Mouse (Mus musculus) layer of hippocampus, adult 8-10 months (tissue): Measurements from ENCODE around the gene Usp54. TPM values are rescaled to one million over a fixed set of nuclear protein-coding genes. Genes with fewer than 3 reads are reported as not detected.

Source experiments
- DNase-seq, 2 experiments: peaks; one replicate each; pipeline ENCODE4 v3.0.0; 2022; ENCODE audit warnings: low spot score in 2 of 2
- microRNA-seq, 2 experiments: library from miRNA; unstranded; fragments of <30 nt; microRNA quantifications; one replicate each; pipeline ENCODE4 v1.2.0; 2022
- total RNA-seq, 4 experiments: library from RNA; stranded (reverse); gene quantifications; 2 replicates each; pipeline ENCODE4 v1.2.4; 2022

Usp54 gene
- total RNA-seq, 4 experiments from 2014 or later: 53.4 to 67.8 (median 59.7) TPM

- no peak for DNase-seq
These were observed 120.7 kb downstream of the Usp54 start for GRCm38 (mm10) chr14:20520179-20520578.

DNA sequence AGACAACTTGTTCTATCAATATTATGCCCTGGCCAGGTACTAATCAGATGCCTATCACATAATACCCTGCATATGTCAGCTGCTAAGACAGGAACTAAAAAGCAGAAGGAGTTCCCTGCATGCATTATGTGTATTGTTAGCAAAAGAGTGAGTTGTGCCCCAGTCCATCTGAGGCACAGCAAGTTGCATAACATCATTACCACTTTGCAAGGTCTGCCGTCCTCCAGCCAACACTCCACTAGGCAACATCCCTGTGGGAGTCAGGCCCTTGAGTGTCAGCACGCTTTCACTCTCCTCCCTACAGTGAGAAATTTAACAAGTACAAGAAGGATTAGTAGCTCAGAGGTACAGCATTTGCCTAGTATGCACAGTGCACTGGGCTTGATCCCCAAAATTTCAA is 132.4 kb downstream of the Usp54 start:
- no peak for DNase-seq

DNA sequence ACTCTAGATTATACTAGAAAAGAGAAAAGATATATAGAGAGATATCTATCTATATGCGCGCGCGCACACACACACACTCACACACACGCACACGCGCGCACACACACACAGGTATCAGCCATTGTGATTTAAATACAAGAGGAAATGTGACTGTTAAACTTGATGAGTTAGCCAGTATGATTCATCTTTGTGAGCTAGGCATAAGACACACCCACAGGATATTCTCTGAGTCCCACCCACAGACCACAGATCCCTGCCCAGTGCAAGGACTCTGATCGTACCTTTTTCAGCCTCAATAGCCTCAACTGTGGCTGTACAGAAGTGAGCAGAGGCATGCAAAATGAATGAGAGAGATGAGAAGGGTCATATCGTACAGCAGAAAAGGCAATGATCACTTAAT is 137.9 kb downstream of the Usp54 start:
- no peak for DNase-seq

- no peak for DNase-seq
These were observed 140.9 kb downstream of the Usp54 start for GRCm38 (mm10) chr14:20499982-20500381.

Small RNAs within 50 kb of the gene (microRNA-seq; reads per million reads assigned to microRNA genes)
- 0.25 to 0.96 reads per million in 2 experiments for gene Mir6946

Other genes starting within 250 kb of the Usp54 start
- 10 to 100 TPM; 30.8 to 41.2 (median 35.5) TPM for gene Mrps16, start 247.4 kb downstream of the Usp54 start, total RNA-seq
- gene Cfap70, start 188.8 kb downstream of the Usp54 start, total RNA-seq: 1 to 10 TPM in 3 of 4 experiments, under 1 TPM in 1; 0.93 to 2.9 (median 2.3) TPM
- 10 to 100 TPM; 84.3 to 86.7 (median 85.4) TPM for gene Anxa7, start 160.9 kb downstream of the Usp54 start, total RNA-seq
- gene Mss51, start 144.2 kb downstream of the Usp54 start, total RNA-seq: 1 to 10 TPM in 1 of 4 experiments, under 1 TPM in 3; 0.71 to 1.3 (median 0.96) TPM
- gene Ppp3cb, start 94.5 kb downstream of the Usp54 start, total RNA-seq: 100 to 1,000 TPM; 256 to 309 (median 290) TPM
- 1 to 10 TPM in 2 of 4 experiments, not detected in 2; 1.0 to 1.1 TPM for gene Myoz1, start 15.5 kb upstream of the Usp54 start, total RNA-seq
- under 1 TPM; 0.19 to 0.54 (median 0.27) TPM for gene Synpo2l, start 27.3 kb upstream of the Usp54 start, total RNA-seq
- 100 to 1,000 TPM; 107 to 130 (median 112) TPM for gene Sec24c, start 33.2 kb upstream of the Usp54 start, total RNA-seq
- gene Fut11, start 53.9 kb upstream of the Usp54 start, total RNA-seq: 10 to 100 TPM; 14.6 to 15.8 (median 15.0) TPM
- 10 to 100 TPM; 47.7 to 53.5 (median 51.3) TPM for gene Chchd1, start 61.9 kb upstream of the Usp54 start, total RNA-seq
- 100 to 1,000 TPM; 170 to 210 (median 191) TPM for gene Zswim8, start 66.5 kb upstream of the Usp54 start, total RNA-seq
- gene Ndst2, start 93.5 kb upstream of the Usp54 start, total RNA-seq: 10 to 100 TPM; 16.6 to 24.3 (median 18.3) TPM
- gene Camk2g, start 153.0 kb upstream of the Usp54 start, total RNA-seq: 100 to 1,000 TPM; 247 to 278 (median 262) TPM
- gene Plau, start 195.6 kb upstream of the Usp54 start, total RNA-seq: 10 to 100 TPM in 2 of 4 experiments, 1 to 10 TPM in 2; 4.1 to 26.9 (median 12.8) TPM